Mouse (Mus musculus) cerebellum, adult 18-20 months (tissue): Measurements from ENCODE around the gene Foxp1.

Experiments used
- DNase-seq, 2 experiments: peaks; one replicate each; pipeline ENCODE4 v3.0.0; 2021

Gene Foxp1

DNA sequence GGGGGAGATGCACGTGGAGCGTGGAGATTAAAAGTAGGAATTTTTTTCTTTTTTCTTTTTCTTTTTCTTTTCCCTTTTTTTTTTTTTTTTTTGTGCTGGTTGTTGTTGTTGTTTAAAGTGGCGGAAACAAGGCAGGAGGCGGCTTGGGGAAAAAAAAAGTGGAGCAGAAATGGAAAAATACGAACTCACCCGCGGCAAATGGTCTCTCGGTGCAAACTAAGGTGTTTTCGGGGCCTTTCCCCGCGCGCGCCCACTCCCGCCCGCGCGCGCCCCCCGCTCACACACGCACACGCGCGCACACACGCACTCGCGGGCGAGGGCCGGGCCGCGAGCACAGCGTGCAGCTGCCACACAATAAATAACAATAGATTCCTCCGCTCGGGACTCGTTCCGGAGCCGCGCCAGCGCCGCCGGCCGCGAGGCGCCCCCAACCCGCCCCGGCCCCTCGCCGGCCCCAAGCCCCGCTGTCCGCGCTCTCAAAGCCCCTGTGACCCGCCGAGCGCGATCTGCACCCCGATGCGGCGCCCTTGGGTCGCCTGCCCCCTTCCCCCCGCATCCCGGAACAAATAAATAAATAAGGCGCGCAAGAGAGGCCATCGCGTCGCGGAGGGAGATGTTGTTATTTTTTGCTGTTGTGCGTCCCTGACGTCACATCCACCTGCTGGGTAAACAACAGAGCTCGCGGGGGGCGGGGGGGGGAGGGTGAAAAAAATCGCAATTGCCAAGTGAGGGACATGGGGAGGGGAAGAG lies at the start of gene Foxp1:
Gene Foxp1 (minus strand): TSS at position 363 of the 750 bp plus-strand sequence.
- peak; percentile 73 to 86 for DNase-seq

DNA sequence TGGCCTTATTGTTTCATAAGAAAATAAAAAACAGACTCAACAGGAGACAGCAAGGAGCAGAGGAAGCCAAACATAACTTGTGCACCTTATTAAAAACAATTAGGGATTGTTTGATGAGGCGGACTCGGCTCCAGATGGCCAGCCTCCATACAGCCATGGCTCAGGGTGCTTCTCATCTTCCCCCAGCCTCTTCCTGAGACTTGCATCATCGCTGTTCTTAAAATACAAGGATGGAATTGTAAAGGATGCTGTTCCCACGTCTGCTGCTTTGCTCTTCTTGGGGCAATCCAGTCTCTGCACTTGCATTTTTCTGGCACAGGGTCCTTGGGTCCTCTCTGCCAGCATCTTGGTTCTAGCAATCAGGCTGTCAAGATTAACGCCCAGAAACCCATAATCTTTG lies 49.5 kb upstream of the Foxp1 start:
- no peak for DNase-seq

DNA sequence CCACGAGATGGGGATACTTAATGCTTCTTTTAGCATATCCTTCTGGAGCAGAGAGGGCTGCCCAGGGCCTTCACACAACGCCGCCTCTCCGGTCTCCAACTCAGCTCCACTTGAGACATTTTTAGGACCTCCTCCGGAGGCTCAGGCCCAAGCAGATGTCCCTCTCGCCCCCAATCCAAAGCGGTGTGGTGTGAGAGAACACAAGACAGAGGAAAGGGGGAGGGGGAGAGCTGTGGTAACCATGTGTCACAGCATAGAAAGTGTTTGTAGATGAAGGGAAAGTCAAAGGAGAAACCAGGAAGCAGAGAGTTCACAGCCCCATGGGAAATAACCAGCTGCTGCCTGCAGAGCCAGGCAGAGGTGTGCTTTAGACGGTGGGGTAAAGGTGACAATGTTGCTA lies 44.4 kb upstream of the Foxp1 start:
- DNase-seq = no peak

DNA sequence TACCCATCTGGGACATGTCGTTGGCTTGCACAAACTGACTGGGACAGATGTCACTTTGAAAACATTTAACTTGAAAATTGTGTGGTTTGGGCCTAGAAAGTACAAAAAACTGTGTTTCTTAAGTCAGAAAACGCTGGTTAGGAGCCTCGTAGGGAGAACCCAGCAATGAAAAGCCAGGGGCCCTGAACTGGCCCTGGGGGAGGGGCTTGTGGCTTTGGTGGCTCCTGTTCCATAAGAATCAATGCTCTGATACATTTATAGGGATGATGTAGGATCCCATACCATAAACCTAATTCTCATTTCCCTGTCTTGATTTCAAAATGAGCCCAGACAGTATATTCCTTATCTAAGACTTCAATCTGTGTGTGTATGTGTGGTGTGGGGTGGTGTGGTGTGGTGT lies 42.2 kb upstream of the Foxp1 start:
- no peak for DNase-seq

DNA sequence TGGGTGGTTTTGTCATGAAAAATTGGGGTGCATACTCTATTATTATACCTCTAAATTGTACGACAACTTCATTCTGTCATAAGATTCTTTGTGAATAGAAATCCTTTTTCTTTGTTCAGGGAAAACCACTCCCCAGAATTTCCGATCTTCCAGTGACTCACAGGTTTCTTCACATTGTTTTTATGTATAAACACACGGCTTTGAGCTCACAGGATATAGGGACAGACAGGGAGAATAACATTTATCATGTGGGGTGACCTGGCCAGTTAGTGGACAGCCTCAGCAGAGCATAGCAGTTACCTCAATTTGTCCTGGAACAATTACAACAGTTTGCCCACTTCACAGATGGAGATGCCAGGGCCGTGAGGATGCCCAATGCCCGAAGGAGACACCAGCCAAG lies 34.4 kb upstream of the Foxp1 start:
- no peak for DNase-seq

DNA sequence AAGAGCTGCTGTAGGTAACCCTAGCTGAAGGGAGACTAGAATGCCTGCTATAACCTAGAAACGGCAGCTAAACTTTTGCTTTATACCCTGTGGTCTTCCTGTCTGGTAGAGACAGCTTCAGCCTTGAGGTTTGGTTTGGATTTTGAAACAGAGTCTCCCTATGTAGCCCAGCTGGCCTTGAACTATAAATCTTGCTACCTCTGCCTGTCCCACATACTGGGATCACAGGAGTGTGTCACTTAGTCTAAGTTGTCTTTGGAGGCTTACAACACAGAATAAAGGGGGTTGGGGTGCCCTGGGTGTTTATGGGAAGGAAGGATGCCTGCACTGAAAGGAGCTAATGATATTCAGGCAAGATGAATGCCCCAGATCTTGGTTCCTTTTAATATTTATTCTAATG lies 30.3 kb upstream of the Foxp1 start:
- DNase-seq = no peak

DNA sequence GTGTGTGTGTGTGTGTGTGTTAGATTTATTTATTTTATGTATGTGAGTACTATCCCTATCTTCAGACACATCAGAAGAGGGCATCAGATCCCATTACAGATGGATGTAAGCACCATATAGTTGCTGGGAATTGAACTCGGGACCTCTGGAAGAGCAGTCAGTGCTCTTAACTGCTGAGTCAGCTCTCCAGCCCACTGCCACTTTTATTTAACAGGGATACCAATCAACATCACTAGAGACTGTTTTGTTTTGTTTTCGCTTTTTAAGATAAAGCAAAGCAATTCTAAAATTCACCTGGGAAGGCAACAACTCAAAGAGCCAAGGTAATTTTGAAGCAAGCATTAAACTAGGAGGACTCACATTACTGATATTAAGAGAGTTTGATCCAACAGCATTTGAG lies 23.9 kb upstream of the Foxp1 start:
- no peak for DNase-seq

DNA sequence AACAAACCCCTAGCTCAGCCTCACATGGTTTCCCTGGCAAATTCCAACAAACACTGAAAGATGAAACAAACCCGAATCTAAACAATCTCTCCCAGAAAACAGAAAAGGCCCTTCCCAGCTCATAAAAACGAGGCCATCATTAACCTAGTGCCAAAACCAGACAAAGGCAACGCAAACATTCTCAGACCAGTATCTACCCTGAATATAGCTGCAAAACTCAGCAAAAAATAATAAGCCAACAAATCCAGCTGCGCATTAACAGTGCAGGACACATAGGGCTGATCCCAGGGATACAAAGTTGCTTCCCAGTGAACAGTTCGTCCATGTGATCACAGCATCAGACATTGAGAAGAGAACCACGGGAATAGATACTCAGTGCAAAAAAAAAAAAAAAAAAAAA lies 22.9 kb upstream of the Foxp1 start:
- no peak for DNase-seq

DNA sequence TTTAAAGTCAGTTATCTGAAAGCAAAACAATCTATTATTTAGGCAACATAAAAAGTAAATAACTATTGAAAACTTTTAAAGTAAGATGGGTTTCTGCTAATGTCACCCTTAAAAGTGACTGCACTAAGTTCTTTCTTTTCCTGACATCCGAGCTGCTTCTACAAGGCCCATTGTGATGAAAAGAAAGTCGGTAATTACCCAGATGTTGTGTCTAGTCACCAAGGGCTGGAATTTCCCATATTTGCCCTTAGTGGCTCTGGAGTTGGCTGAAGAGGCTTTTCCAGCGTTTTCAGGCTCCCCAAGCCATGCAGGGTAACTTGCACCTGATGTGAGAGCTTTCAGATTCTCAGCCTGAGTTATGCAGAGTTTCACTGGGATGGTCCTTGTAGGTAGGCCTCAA lies 18.6 kb upstream of the Foxp1 start:
- no peak for DNase-seq

DNA sequence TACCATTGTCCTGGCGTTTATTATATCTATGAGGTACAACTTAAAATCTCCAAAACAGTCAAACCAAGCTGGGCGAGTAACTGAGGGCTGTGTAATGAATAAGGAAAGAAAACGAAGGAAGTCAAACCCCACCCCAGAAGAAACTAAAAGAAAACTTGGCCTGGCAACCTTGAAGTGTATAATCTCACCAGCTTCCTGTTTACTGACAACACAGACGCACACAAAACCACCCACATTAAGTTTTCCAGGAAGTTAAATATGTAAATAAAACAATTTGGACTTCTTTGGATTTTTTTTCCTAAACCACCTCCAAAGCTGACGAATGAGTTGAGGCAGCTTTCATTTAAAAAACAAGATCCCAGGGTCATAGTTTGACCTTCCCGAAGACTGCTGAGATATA lies 18.1 kb upstream of the Foxp1 start:
- DNase-seq = no peak

DNA sequence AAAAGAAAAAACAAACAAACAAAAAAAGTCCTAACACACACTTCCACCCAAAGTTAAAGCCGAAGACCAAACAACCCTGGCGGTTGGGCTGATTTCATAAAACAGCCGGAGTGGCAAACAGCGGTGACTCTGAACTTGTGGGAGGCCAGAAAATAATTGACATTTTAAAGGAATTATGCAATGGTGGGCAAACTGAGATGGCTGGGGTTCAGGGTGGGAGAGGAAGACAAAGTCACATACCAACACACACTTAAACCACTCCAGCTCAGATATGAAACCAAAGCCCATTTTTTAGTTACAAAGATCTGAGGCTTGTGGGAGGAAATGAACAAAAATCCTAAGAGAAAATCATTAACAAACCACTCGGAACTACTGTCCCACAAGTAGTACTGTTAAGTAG lies 17.6 kb upstream of the Foxp1 start:
- DNase-seq = no peak

DNA sequence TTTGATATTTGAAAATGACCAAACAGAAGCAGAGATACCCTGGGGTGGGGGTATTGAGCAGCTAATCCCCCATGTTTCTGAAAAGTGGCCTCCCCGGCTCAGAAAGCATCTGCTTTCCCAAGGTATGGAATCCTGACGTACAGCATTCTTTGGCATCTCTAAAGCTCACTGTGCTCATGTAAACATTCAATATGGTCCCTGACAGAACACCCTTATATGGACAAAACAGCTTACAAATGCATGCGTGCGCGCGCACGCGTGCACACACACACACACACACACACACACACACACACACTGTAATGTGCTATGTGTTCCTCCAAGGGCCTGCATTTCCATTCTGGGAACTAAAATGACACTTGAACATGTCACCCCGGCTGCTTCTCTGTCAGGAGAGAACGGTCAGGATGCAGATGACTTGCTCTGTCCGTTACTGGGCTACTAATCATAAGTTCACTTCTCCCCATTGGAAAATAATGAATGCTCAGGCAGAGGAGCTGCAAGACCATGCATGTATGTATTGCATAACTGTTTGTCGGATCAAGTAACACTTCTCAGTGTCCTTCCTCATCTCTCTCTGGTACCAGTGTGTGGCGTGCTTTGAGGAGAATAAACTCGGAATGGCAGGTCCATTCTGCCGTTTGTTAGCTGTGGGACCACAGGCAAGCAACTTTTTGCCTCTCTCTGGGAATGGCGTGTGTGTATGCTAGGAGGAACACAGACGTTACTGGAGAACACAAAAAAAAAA lies 15.8 kb upstream of the Foxp1 start:
- DNase-seq = no peak

DNA sequence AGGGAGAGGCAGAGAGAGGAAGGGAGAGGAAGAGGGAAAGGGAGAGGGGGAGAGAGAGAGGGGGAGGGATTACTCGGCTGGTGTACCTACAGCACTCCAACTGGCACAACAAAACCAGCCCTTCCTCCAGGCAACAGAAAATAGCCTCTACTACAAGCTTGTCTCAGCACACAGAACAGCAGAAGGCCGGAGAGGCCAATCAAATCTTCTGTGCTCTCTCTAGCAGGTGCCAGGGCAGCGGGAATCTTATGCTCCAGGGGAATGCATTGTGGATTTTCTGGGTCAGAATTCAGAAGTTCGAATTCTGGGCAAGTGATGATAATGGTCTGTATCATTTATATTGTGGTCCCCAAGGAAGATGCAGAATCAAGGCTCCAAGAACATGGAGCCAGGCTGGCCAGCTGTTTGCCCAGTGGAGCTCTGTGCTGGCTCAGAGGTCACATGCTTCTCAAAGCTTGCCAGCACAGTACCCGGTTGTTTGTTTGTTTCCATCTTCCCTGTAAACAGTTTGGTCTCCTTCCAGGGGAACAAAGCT lies 11.8 kb upstream of the Foxp1 start:
- DNase-seq = peak; percentile 35 to 56

DNA sequence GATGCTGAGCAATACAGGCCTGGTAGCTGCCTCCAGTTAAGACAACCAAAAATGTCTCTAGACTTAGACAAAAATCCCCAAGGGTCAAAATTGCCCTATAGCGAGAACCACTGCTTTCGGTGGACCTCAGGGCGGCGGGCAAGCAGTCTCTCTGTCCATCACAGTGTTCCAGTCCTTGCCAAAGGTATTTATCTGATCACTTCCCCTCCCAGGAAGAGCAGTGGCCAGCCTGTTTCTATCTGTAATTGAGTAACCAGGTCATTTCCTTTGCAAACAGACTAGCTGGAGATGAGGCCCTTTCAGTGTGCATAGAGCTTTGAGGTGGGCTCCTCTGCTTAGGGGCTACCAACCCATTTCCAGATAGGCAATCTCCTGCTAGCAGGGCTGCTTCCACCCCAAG lies 9.9 kb upstream of the Foxp1 start:
- DNase-seq = no peak

DNA sequence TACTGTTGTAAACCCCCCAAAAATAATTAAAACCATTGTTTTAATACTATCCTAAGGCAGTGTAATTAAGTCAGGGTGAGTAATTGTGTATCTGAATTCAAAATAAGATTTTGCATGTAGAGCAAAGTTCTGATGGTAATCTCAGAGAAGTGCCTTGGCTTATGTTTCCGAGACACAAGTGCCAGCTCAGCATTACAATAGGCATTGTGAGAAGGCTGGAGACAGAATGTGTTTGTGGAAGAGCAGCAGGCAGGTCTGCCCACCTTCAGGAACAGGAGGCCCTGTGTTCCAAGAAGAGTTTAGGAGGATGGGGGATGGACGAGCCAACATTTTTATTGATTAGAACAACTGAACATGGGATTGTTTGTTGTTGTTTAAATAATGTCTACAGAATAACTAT lies 6.5 kb upstream of the Foxp1 start:
- DNase-seq = no peak

DNA sequence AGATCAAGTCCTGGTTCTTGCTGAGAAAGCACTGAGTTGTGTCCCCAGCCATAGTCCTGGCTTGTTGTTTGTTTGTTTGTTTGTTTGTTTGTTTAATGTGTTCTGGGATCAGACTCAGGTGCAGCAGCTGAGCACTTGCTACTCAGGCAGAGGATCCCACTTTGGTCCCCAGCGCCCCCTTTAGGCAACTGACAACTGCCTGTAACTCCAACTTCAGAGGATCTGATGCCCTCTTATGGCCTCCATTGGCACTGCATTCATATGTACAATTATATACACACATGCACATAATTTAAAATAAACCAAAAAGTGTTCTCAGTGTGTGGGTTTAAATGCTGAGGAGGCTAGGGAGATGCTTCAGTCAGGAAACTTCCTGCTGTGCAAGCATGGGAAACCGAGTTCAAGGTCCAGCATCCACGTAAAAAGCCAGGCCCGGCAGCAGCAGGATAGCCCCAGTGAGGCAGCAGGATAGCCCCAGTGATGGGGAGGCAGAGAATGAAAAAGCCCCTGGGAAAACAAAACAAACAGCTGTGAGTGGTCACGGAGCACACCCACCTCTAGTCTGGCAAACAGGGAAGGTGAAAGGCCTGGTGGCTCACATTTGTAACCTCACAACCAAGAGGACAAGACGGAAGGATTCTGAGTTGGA lies 5.1 kb upstream of the Foxp1 start:
- DNase-seq = no peak

DNA sequence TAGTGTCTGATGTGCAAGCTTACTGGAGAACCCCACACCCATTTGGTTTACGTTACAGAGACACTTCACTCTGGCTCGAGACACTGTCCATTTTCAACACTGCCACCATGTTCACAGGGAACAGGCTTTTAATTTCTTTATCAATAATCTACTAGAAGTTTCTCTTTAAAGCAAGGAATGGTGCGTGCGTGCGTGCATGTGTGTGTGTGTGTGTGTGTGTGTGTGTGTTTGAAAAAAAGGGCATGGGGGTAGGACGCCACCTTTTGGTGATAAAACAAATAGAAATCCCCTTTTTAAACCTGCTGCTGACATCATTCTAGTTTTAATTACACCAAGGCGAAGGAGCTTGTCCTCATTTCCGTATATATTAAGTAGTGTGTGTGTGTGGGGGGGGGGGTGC lies 2.8 kb upstream of the Foxp1 start:
- peak in 1 of 2 experiments; percentile 22 for DNase-seq

DNA sequence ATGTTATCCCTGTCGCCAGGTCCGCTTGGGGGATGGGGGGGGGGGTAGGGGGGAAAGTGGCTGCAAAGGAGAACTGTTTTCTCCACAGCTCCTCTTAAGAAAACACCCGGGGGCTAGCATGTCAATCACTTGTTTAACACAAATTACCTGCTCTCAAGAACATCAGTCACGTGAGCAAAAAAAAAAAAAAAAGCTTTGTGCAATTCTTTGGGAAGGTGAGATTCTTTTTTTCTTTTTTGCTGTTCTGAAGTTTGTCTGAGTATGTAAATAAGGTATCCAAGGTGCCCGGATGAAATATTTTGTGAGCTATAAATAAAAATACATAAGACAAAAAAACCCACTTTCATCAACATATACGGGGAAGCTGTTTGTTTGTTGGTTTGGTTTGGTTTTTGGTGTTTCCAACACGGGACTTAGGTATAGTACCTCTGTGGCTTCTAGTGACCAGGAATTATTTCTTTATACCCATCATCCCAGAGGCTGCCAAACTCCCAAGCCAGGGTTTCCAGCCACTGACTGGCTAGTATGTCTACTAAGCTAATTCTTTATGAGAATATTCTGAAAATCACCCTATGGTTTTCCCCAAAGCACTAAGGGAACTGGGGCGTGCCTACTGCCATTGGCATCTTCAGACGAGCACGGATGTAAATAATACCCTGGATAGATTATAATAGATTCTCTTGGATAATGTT lies 1.3 kb upstream of the Foxp1 start:
- DNase-seq = peak in 1 of 2 experiments; percentile 21

DNA sequence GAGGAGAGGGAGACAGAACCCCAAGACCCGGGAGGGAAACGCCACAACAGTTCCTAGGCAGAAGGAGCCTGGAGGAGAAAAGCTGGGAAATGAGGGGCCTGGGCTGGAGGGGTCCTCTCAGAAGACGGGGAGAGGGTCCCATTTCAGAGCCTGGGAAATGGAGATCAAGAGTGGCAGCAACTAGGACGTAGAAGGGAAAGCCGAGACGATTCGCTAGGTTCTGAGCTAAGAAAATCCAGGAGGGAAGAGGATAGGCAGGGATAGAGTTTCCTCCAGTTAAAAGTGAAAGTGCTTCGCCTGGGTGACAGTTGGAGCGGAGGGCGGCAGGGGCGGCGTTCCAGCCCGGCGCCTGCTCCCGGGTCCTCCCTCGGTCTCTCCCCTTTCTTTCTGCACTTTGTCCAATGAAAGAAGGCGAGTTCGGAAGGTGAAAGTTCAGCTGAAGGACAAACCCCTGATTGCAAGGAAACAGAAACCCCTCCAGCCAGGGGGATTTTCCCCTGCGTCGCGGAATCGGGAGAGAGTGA lies 650 bp upstream of the Foxp1 start:
- peak; percentile 67 to 75 for DNase-seq

DNA sequence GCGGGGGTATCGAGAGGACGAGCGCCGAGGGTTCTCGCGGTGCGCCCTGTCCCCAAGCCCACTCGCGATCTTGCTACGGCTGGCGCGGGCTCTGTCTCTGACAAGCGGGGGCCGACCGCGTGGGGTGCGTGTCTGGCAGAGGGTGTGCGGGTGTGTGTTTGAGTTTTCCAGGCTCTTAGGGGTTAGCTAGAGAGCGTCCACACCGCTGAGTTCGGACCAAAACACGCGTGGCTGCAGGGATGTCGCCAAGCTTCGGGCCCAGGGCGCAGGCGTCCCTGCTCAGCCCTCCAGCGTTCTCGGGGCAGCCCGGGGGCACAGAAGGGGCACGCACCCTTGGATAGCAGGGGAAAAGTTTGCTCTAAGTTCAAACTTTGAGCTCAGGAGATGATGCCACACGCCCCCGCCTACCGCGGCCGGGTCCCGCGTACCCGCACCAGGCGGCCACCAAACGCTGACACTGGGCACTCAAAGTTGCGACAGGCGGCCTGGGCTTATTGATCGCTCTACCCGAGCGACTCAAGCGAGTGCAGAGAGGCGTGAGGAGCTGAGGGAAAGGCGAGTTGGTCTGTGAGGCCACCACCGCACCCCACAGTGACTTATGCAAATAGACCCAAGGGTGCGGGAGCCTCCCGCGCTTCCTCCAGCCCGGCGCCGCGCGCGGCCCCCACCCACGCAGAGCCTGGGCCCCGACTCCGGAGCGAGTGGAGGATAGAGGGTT lies 721 bp downstream of the Foxp1 start:
- DNase-seq = peak; percentile 42 to 59

DNA sequence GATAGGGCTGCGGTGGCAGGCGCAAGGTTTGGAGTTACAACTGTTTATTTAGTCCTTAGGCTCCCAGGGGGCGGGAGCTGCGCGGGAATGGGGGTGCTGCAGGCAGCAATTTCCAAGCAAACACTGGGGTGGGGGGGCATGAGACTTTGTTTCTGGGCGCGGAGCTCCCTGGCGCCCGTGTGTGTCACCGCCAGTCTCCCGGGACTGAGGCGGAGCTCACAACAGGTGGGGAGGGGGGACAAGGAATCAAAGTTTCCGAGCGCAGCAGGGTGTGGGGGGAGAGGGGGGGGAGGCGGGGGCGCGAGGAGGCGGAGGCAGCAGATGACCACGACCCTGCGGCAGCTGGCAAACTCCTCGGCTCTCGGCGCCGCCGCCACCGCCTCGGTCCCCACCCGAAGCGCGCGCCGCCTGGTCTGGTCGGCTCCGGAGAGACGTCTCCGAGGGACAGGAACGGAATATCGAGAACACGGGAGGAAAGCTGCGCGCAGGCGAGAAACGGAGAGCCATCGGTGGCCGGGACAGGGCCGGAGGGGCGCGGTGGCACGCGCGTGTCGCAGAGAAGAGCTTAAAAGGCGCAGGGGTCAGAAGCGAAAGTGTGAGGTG lies 1.4 kb downstream of the Foxp1 start:
- peak; percentile 42 to 57 for DNase-seq

DNA sequence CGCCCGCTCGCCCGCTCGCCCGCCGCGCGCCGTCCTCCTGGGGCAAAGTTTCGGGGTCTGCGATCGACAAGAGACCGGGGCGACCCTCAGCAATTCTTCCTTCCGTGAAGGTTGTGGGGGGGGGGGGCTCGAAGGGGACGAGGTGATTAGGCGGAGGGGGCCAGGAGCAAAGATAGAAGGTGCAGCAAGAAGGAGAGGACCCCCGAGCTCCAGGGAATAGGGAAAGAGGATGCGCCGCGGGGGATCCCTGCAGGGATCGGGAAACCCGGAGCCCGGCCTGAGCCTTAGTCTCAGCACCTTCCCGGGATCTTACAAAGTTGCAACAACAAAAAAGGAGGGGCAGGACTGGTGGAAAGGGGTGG lies 1.9 kb downstream of the Foxp1 start:
- no peak for DNase-seq
